Mouse (Mus musculus) brain, embryonic 14.5 days (tissue): ENCODE measurements at regions not wholly inside any gene's neighbourhood (a gene's known extent, or its start where the extent isn't known, plus 50 kb on each side); places are given as distances from the start of the nearest gene placed in this dataset.

Experiments used
- CTCF ChIP-seq: fragments of 200-500 bp; IDR thresholded peaks from 2 replicates; pipeline ENCODE4 v1.5.1; 2012; ENCODE audit warnings: inconsistent platforms, mild to moderate bottlenecking, moderate library complexity, borderline replicate concordance; ENCODE audit not compliant: insufficient read depth, insufficient read length; ENCODE audit errors: extremely low read depth
- POLR2A ChIP-seq: fragments of 200-500 bp; IDR thresholded peaks from 2 replicates; pipeline ENCODE4 v1.6.1; 2012; ENCODE audit warnings: mild to moderate bottlenecking, inconsistent platforms, borderline replicate concordance; ENCODE audit not compliant: poor library complexity, insufficient read depth, insufficient read length, severe bottlenecking; ENCODE audit errors: extremely low read depth

GRCm38 (mm10) chr5:118394051-118394450 lies 149.0 kb downstream of the 2410131K14Rik start:
- TF ChIP-seq CTCF (no peak), POLR2A (no peak)
